20 mouse cellular contexts compared by ENCODE assay signal in genomic region chr5:92063192-92063591, GRCm38 (mm10). TPM values are rescaled to one million over a fixed set of nuclear protein-coding genes. Genes with fewer than 3 reads are reported as not detected.
DNase-seq lines count a peak whose midpoint lies in the region; ATAC-seq and TF ChIP-seq lines count a peak whose summit lies in the region.
"Had no signal": no experiment of that assay in that cellular context is flagged by ENCODE, and none has a peak within 500 bp of the region (broad histone marks: within the 10 kb centered on the region; RNA-seq: fewer than 3 reads in every experiment).

No protein-coding gene starts in this region.

- no peak for TF ChIP-seq POLR2A in brain, embryonic 14.5 days (IDR thresholded peaks at IDR 0.05; ENCODE audit: borderline replicate concordance, extremely low read depth, insufficient read depth, insufficient read length, poor library complexity, severe bottlenecking)

- no peak overlapping the region for H3K4me3 ChIP-seq in heart, postnatal 0 days (ENCODE audit: low read depth, low read length)
- no peak overlapping the region for H3K4me3 ChIP-seq in left cerebral cortex, adult 2 months
- H3K4me3 ChIP-seq: forebrain, embryonic 13.5 days; midbrain, embryonic 10.5 days; neural tube, embryonic 15.5 days; stomach, embryonic 15.5 days had no signal

- no peaks in the 10 kb centered on the region for H3K9me3 ChIP-seq in heart, postnatal 0 days (replicated peaks; ENCODE audit: control insufficient read depth, low read length)
- H3K9me3 ChIP-seq: forebrain, embryonic 13.5 days; midbrain, embryonic 10.5 days; neural tube, embryonic 15.5 days; stomach, embryonic 15.5 days had no signal

- no peaks in the 10 kb centered on the region for H3K27me3 ChIP-seq in heart, postnatal 0 days (ENCODE audit: control insufficient read depth, insufficient read depth, low read length)
- H3K27me3 ChIP-seq: forebrain, embryonic 13.5 days; neural tube, embryonic 15.5 days; stomach, embryonic 15.5 days had no signal

- no peak for DNase-seq in heart, postnatal 0 days (ENCODE audit: low spot score)
- no peak for DNase-seq in heart, adult 9 months (ENCODE audit: low spot score in 2 of 2)
- DNase-seq in left cerebral cortex, adult 2 months (ENCODE audit: extremely low spot score in 1 of 2, low spot score in 2 of 2), result no peak
- no peak for DNase-seq in left cerebral cortex, adult 8-10 months (ENCODE audit: low spot score in 2 of 2)
- peak; percentile 30 for DNase-seq in NIH3T3 (ENCODE audit: low read depth)
- DNase-seq in brain, embryonic 14.5 days (ENCODE audit: low read depth), result no peak
- DNase-seq in adrenal gland, postnatal 10 days, result no peak
- DNase-seq: adrenal gland, postnatal 25 days; cerebellum, adult 9-10 months; gastrocnemius, postnatal 10 days; heart, adult 11 months; heart, postnatal 36 days; kidney, adult 11 months; lung, adult 2 months; lung, postnatal 4 days had no signal

- no peak overlapping the region for H3K4me2 ChIP-seq in heart, postnatal 0 days (ENCODE audit: low read depth, low read length)
- H3K4me2 ChIP-seq: forebrain, embryonic 13.5 days; hindbrain, embryonic 14.5 days; neural tube, embryonic 15.5 days; stomach, embryonic 15.5 days had no signal

- no peak for ATAC-seq in heart, postnatal 0 days (ENCODE audit: insufficient read depth, low read depth)
- ATAC-seq: forebrain, embryonic 13.5 days had no signal

- TF ChIP-seq CTCF in heart, postnatal 0 days (IDR thresholded peaks at IDR 0.05; ENCODE audit: low read depth), result peak; percentile 35; the same call in 1 of the 2 replicates
- peak; percentile 31; the same call in 1 of the 2 replicates for TF ChIP-seq CTCF in left cerebral cortex, adult 2 months (IDR thresholded peaks at IDR 0.05)
- TF ChIP-seq CTCF in brain, embryonic 14.5 days (IDR thresholded peaks at IDR 0.05; ENCODE audit: borderline replicate concordance, extremely low read depth, insufficient read depth, insufficient read length), result peak; percentile 9; the same call in 1 of the 2 replicates

- no peak overlapping the region for H3K27ac ChIP-seq in heart, postnatal 0 days (ENCODE audit: low read depth)
- H3K27ac ChIP-seq in left cerebral cortex, adult 2 months, result no peak overlapping the region
- H3K27ac ChIP-seq: forebrain, embryonic 13.5 days; hindbrain, embryonic 14.5 days; midbrain, embryonic 10.5 days; neural tube, embryonic 15.5 days; stomach, embryonic 15.5 days had no signal

- no peaks in the 10 kb centered on the region for H3K4me1 ChIP-seq in heart, postnatal 0 days (ENCODE audit: control insufficient read depth, insufficient read depth)
- H3K4me1 ChIP-seq: forebrain, embryonic 13.5 days; midbrain, embryonic 10.5 days; neural tube, embryonic 15.5 days; stomach, embryonic 15.5 days had no signal

- WGBS in heart, postnatal 0 days, result 97% methylated on average over 2 of the region's 2 CpGs

- no peak for TF ChIP-seq EP300 in heart, postnatal 0 days (IDR thresholded peaks at IDR 0.05; ENCODE audit: low read depth)

- H3K9ac ChIP-seq in heart, postnatal 0 days (replicated peaks; ENCODE audit: low read depth, low read length), result no peak overlapping the region
- H3K9ac ChIP-seq: forebrain, embryonic 13.5 days; hindbrain, embryonic 14.5 days; neural tube, embryonic 15.5 days; stomach, embryonic 15.5 days had no signal

- intact Hi-C loops in left cerebral cortex, adult 2 months (cut with DNase I), result loop anchor here (10.0 kb wide), 1 partner anchor 242 kb away; no protein-coding TSS in a partner anchor

- H3K36me3 ChIP-seq in heart, postnatal 0 days (replicated peaks; ENCODE audit: control insufficient read depth, insufficient read depth, low read length), result peaks cover 81% of the 10 kb centered on the region

RNA-seq across cellular contexts. Expression of gene Cdkl2, which starts 19.5 kb away (rescaled TPM):
- 1.8 and 5.0 TPM in 2 replicates for total RNA-seq in heart, postnatal 0 days (2014; rRNA removed; ENCODE audit: low replicate concordance)
- polyA plus RNA-seq in heart, postnatal 0 days (2015; fragmentation: Nextera tagmentation; extraction: Ambion mirVana), result 0.75 and 0.77 TPM in 2 replicates
- total RNA-seq in left cerebral cortex, adult 2 months (2021), result 10 to 100 TPM; 33.8 to 34.6 TPM
- 10 to 100 TPM; 30.0 to 32.2 (median 30.6) TPM for total RNA-seq in left cerebral cortex, adult 8-10 months (2022)
- 2.9 and 4.4 TPM in 2 replicates for polyA plus RNA-seq in brain, embryonic 14.5 days (2012; rRNA removed)
- total RNA-seq in adrenal gland, postnatal 10 days (2021), result 1 to 10 TPM; 5.4 to 6.0 TPM

RNA-seq across cellular contexts. Expression of gene G3bp2, which starts 20.3 kb away (rescaled TPM):
- total RNA-seq in heart, postnatal 0 days (2014; rRNA removed; ENCODE audit: low replicate concordance), result 32.1 and 46.9 TPM in 2 replicates
- 111 and 119 TPM in 2 replicates for polyA plus RNA-seq in heart, postnatal 0 days (2015; fragmentation: Nextera tagmentation; extraction: Ambion mirVana)
- total RNA-seq in left cerebral cortex, adult 2 months (2021), result 100 to 1,000 TPM; 228 to 236 TPM
- 100 to 1,000 TPM; 204 to 226 (median 221) TPM for total RNA-seq in left cerebral cortex, adult 8-10 months (2022)
- 117 and 172 TPM in 2 replicates for polyA plus RNA-seq in brain, embryonic 14.5 days (2012; rRNA removed)
- total RNA-seq in adrenal gland, postnatal 10 days (2021), result 10 to 100 TPM; 92.8 to 96.6 TPM
